Mouse (Mus musculus) erythroid progenitor cell, adult 5-6 weeks (primary cell): ENCODE results near the gene Ogg1. TPM values are rescaled to one million over a fixed set of nuclear protein-coding genes. Genes with fewer than 3 reads are reported as not detected.
A peak's percentile ranks its signal among the peaks of the same experiment; 100 is the strongest.

Source experiments
- ATAC-seq: replicated peaks from 2 replicates; pipeline ENCODE4 v1.8.0; 2016; ENCODE audit warnings: moderate number of reproducible peaks, mild to moderate bottlenecking, moderate TSS enrichment, inconsistent platforms; ENCODE audit not compliant: poor library complexity, low FRiP score, severe bottlenecking
- total RNA-seq, 2 experiments: library from RNA; stranded (forward) in 1 of 2; stranded (reverse) in 1 of 2; fragments of 150-400 nt in 1 of 2; fragments of 186-747, 209-891 nt in 1 of 2; gene quantifications; 2 replicates each; pipeline versions ENCODE4 v1.2.3 to v1.2.4; 2015 to 2017; ENCODE audit warnings: low replicate concordance in 2 of 2

Ogg1 gene
- total RNA-seq, 2 experiments from 2014 or later: 9.2 TPM; not detected in 1

DNA sequence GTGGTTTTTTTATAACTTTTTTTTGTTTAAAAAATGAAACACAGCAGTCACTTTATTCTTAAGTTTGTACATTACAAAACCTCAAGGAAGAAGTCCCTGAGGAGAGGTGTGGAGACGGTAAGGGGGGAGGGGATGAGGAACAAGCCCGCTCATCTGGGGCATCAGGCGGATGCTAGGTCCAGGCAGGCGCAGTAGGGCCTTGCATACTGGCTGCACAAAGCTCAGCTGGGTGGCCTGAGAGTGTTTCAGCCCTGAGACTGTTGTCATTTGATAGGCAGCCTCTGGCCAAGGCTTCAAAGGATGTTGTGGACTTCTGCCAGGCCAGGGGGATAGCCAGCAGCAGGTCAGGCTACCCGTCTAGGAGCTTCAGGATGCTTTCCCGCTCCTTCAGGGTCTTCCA lies 39.9 kb downstream of the Ogg1 start:
- ATAC-seq: no peak

GRCm38 (mm10) chr6:113367574-113367973 lies 40.8 kb downstream of the Ogg1 start:
- ATAC-seq: no peak

DNA sequence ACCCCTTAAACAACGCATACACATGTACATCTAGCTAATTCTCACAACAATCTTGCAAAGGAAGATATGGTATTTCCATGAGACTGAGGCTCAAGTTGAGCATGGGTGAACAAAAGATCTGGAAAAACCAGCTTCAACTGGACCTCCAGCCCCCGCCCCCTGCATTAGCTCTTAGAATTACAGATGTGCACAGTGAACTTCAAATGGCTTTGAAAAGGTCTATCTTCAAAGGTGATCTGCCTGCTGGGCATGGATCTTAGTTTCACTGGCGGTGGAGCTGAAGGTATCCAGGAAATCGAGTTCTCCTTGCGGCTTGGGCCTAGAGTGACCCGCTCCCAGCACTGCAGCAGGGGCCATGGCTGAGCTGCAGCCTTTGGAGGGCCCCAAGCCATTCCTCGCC lies 41.4 kb downstream of the Ogg1 start:
- no peak for ATAC-seq

DNA sequence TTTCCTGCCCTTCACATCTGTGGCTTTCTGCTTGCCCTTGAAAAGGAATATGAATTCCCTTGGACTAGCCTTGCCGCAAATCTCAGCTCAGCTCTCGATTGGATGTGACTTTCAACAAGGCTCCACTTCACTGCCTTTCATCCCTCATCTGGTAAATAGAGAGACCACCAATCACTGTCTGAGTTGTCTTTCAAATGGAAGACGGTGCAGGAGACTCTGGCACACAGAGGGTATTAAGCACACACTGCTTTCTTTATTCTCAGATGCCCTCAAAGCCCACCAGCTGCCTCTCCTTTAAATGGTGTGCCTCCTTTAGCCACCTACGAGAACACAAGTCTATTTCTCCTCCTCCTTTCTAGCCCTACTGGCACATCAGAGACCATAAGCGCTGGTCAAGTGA lies 41.8 kb downstream of the Ogg1 start:
- no peak for ATAC-seq

DNA sequence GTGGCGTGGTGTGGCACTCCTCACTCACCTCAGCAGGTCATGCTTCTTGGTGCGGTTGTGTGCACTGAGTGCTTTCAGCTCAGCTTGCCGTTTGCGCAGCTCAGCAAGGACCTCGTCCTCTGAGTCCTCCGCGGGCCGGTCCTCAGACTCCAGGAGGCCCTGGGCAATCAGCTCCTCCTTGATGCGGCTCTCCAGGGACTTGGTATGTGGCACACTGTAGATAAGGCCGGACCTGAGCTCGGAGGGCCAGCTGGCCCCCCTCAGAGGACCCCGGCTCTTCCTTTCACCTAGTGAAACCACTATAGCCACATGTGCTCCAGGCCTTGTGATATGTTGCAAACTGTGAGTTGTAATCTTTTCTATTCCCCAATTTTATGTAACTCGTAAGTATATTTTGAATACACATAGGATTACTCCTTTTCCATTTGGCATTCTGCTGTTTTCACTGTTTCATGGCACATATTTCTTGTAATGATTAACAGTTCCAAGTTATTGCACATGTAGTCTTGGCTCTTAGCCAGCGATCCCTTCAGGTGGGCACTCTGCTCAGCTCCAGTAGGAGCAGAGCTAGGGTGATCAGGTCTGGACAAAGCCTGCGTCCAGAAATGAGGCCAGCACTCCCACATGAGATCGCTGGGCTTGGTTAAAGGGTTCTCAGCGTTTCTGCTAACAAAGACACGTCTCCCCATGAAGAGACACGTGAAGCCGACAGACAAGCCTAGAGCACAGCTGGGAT lies 43.6 kb downstream of the Ogg1 start:
- ATAC-seq: no peak

DNA sequence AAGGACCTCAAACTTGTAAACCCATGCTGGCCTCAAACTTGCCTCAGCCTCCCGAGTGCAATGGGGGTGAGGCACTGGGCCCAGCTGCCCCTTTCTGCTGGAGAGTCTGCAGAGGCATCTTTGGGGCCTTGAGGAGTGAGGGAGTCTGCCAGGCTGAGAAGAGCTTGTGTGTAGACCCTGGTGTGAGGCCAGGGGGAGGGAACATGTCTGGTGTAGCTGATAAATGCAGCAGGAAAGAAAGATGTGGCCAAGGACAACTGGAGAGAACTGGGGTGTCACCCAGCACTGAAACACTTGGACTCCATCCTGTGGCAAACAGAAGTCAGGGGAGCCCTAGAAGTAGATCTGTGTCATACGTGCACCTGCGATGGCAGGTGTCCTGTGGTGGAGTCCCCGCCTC lies 46.7 kb downstream of the Ogg1 start:
- no peak for ATAC-seq

DNA sequence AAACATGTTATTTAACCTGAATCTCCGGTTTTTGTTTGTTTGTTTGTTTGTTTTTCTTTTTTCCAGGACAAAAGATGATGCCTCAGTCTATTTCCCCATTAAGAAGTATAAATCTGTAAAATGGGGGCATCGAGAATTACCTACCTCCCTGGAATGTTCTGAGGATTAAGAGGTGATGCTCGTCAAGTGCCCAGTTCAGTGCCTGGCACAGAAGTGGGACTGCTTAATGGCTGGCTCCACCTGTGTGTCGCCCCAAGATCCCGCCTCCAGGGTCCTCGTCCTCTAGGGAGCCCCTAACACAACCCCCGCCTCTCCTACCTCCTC lies 50.4 kb downstream of the Ogg1 start:
- no peak for ATAC-seq

- peak; percentile 87 for ATAC-seq
Observed at GRCm38 (mm10) chr6:113377496-113378385, 51.0 kb downstream of the Ogg1 start, which contains the start of the genes Tada3 and Arpc4. Gene Tada3 (minus strand): TSS chr6:113377883. Gene Arpc4 (plus strand): TSS chr6:113378115.

GRCm38 (mm10) chr6:113379246-113379645 lies 52.5 kb downstream of the Ogg1 start:
- no peak for ATAC-seq

- no peak for ATAC-seq
Observed at GRCm38 (mm10) chr6:113380480-113380879, 53.7 kb downstream of the Ogg1 start.

- no peak for ATAC-seq
Observed at GRCm38 (mm10) chr6:113384351-113384927, 57.7 kb downstream of the Ogg1 start.

Other genes with a start within 250 kb of the Ogg1 start
- gene Setd5, start 249.6 kb upstream of the Ogg1 start, total RNA-seq (2015; ENCODE audit: low replicate concordance): 103 and 106 TPM in 2 replicates
- gene Setd5, start 249.6 kb upstream of the Ogg1 start, total RNA-seq (2017; ENCODE audit: low replicate concordance): 92.4 and 110 TPM in 2 replicates
- not detected in 2 replicates for gene Lhfpl4, start 131.6 kb upstream of the Ogg1 start, total RNA-seq (2015; ENCODE audit: low replicate concordance)
- 0.26 TPM in 1 of 2 replicates, not detected in the other for gene Lhfpl4, start 131.6 kb upstream of the Ogg1 start, total RNA-seq (2017; ENCODE audit: low replicate concordance)
- 25.6 and 28.9 TPM in 2 replicates for gene Mtmr14, start 89.1 kb upstream of the Ogg1 start, total RNA-seq (2015; ENCODE audit: low replicate concordance)
- 28.8 and 42.9 TPM in 2 replicates for gene Mtmr14, start 89.1 kb upstream of the Ogg1 start, total RNA-seq (2017; ENCODE audit: low replicate concordance)
- gene Cpne9, start 44.7 kb upstream of the Ogg1 start, total RNA-seq (2015; ENCODE audit: low replicate concordance): 0.36 TPM in 1 of 2 replicates, not detected in the other
- 0.64 TPM in 1 of 2 replicates, not detected in the other for gene Cpne9, start 44.7 kb upstream of the Ogg1 start, total RNA-seq (2017; ENCODE audit: low replicate concordance)
- 33.5 and 43.6 TPM in 2 replicates for gene Brpf1, start 19.8 kb upstream of the Ogg1 start, total RNA-seq (2015; ENCODE audit: low replicate concordance)
- gene Brpf1, start 19.8 kb upstream of the Ogg1 start, total RNA-seq (2017; ENCODE audit: low replicate concordance): 30.7 and 41.5 TPM in 2 replicates
- 8.8 and 13.3 TPM in 2 replicates for gene Camk1, start 17.0 kb downstream of the Ogg1 start, total RNA-seq (2015; ENCODE audit: low replicate concordance)
- 3.1 and 8.5 TPM in 2 replicates for gene Camk1, start 17.0 kb downstream of the Ogg1 start, total RNA-seq (2017; ENCODE audit: low replicate concordance)
- 1.7 and 6.8 TPM in 2 replicates for gene Tada3, start 50.9 kb downstream of the Ogg1 start, total RNA-seq (2015; ENCODE audit: low replicate concordance)
- gene Tada3, start 50.9 kb downstream of the Ogg1 start, total RNA-seq (2017; ENCODE audit: low replicate concordance): 9.9 and 10.9 TPM in 2 replicates
- gene Arpc4, start 51.1 kb downstream of the Ogg1 start, total RNA-seq (2015; ENCODE audit: low replicate concordance): 45.3 and 71.7 TPM in 2 replicates
- 33.7 and 71.5 TPM in 2 replicates for gene Arpc4, start 51.1 kb downstream of the Ogg1 start, total RNA-seq (2017; ENCODE audit: low replicate concordance)
- 0.72 TPM in 1 of 2 replicates, not detected in the other for gene Ttll3, start 62.3 kb downstream of the Ogg1 start, total RNA-seq (2015; ENCODE audit: low replicate concordance)
- 1.7 and 4.0 TPM in 2 replicates for gene Ttll3, start 62.3 kb downstream of the Ogg1 start, total RNA-seq (2017; ENCODE audit: low replicate concordance)
- gene Rpusd3, start 92.4 kb downstream of the Ogg1 start, total RNA-seq (2015; ENCODE audit: low replicate concordance): not detected in 2 replicates
- gene Rpusd3, start 92.4 kb downstream of the Ogg1 start, total RNA-seq (2017; ENCODE audit: low replicate concordance): 1.4 and 2.1 TPM in 2 replicates
- gene Cidec, start 108.8 kb downstream of the Ogg1 start, total RNA-seq (2015; ENCODE audit: low replicate concordance): not detected in 2 replicates
- gene Cidec, start 108.8 kb downstream of the Ogg1 start, total RNA-seq (2017; ENCODE audit: low replicate concordance): not detected in 2 replicates
- 11.2 and 13.0 TPM in 2 replicates for gene Jagn1, start 115.6 kb downstream of the Ogg1 start, total RNA-seq (2015; ENCODE audit: low replicate concordance)
- 4.5 and 6.9 TPM in 2 replicates for gene Jagn1, start 115.6 kb downstream of the Ogg1 start, total RNA-seq (2017; ENCODE audit: low replicate concordance)
- not detected in 2 replicates for gene Il17re, start 131.5 kb downstream of the Ogg1 start, total RNA-seq (2015; ENCODE audit: low replicate concordance)
- gene Il17re, start 131.5 kb downstream of the Ogg1 start, total RNA-seq (2017; ENCODE audit: low replicate concordance): not detected in 2 replicates
- not detected in 2 replicates for gene Il17rc, start 144.5 kb downstream of the Ogg1 start, total RNA-seq (2015; ENCODE audit: low replicate concordance)
- gene Il17rc, start 144.5 kb downstream of the Ogg1 start, total RNA-seq (2017; ENCODE audit: low replicate concordance): not detected in 2 replicates
- gene Creld1, start 156.3 kb downstream of the Ogg1 start, total RNA-seq (2015; ENCODE audit: low replicate concordance): not detected in 2 replicates
- not detected in 2 replicates for gene Creld1, start 156.3 kb downstream of the Ogg1 start, total RNA-seq (2017; ENCODE audit: low replicate concordance)
- not detected in 2 replicates for gene Prrt3, start 175.0 kb downstream of the Ogg1 start, total RNA-seq (2015; ENCODE audit: low replicate concordance)
- gene Prrt3, start 175.0 kb downstream of the Ogg1 start, total RNA-seq (2017; ENCODE audit: low replicate concordance): not detected in 2 replicates
- gene Emc3, start 204.7 kb downstream of the Ogg1 start, total RNA-seq (2015; ENCODE audit: low replicate concordance): 23.5 and 67.8 TPM in 2 replicates
- 15.2 and 28.4 TPM in 2 replicates for gene Emc3, start 204.7 kb downstream of the Ogg1 start, total RNA-seq (2017; ENCODE audit: low replicate concordance)
- 33.9 and 57.8 TPM in 2 replicates for gene Fancd2, start 204.7 kb downstream of the Ogg1 start, total RNA-seq (2015; ENCODE audit: low replicate concordance)
- 28.6 and 48.3 TPM in 2 replicates for gene Fancd2, start 204.7 kb downstream of the Ogg1 start, total RNA-seq (2017; ENCODE audit: low replicate concordance)